Mouse (Mus musculus): ENCODE data around the gene Ttf2.
A peak's percentile ranks its signal among the peaks of the same experiment; 100 is the strongest.

Gene Ttf2

DNA sequence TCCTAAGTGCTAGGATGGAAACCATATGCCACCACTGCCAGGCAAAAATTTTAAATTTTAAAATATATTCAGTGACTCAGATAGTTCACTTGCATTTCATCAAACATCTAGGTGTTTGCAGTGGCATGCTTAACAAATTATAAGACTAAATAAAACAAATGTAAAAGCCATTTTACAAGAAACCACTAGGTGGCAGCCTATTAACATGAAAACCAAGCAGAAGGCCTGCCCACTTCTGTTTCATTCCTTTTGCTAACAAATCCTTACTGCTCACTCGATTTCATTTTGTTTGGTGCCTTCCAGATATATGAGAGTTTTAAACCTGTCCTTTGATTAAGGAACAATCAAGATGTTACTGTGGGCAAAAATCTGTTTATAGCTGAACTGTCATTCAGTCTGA, 4.4 kb upstream of the Ttf2 start:
- DNase-seq = peak; percentile 76

GRCm38 (mm10) chr3:100963849-100964542, 5.5 kb downstream of the Ttf2 start:
- peak; percentile 54 for DNase-seq

DNA sequence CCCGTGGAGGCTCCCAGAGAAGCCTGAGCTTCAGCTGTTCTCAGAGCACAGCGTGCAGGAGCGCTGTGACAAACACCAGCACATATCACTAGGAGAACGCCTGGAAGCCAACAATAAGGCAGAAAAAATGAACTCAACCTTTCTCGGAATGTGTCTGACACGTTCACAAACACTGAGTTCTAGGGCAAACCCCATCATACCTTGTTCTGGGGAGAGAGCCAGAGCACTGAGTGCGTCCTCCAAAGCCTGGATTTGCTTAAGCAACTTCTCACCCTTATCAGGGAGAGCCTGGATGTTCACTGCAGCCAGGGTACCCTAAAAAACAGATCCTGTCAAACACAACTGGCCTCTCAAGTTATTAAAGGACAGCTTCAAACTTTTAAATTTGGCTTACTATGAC, 8.0 kb downstream of the Ttf2 start:
- DNase-seq = no peak

- no peak for DNase-seq
Observed at GRCm38 (mm10) chr3:100961007-100961406, 8.5 kb downstream of the Ttf2 start.

DNA sequence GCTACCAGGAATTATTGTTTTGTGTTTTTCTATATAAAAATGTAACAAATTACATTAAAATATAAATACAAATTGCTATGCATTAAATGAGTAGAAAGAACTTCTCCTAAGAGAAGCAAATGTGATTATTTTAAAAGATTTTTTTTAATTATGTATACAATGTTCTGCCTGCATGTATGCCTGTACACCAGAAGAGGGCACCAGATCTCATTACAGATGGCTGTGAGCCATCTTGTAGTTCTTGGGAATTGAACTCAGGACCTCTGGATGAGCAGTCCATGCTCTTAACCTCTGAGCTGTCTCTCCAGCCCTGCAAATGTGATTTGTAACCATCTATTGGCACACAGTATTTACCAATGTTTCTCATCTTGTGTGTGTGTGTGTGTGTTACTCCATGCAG, 14.8 kb downstream of the Ttf2 start:
- DNase-seq = no peak

DNA sequence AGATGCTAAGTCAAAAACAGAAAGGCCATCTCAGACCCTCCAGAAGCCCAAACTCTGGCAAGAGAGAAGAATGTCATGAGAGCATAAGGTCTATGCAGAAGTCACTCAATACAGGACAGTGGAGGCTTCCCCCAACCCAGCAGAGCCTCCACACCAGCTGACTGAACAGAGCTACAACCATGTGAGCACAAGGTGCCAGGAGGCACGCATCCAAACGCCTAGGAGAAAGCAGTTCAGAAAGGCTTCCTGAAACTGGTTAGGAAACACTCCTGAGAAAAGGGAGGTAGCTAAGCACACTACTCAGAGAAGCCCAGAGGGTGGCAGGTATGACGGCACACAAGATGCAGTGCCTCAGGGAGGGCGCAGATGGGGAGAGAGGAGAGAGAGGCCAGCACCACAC, 17.9 kb downstream of the Ttf2 start:
- no peak for DNase-seq

GRCm38 (mm10) chr3:100947286-100947685, 22.2 kb downstream of the Ttf2 start:
- DNase-seq = no peak

- no peak for DNase-seq
Observed at GRCm38 (mm10) chr3:100940496-100941037, 28.9 kb downstream of the Ttf2 start.

GRCm38 (mm10) chr3:100938211-100938610, 31.3 kb downstream of the Ttf2 start:
- DNase-seq = no peak

- no peak for DNase-seq
Observed at GRCm38 (mm10) chr3:100936201-100936600, 33.3 kb downstream of the Ttf2 start.

DNA sequence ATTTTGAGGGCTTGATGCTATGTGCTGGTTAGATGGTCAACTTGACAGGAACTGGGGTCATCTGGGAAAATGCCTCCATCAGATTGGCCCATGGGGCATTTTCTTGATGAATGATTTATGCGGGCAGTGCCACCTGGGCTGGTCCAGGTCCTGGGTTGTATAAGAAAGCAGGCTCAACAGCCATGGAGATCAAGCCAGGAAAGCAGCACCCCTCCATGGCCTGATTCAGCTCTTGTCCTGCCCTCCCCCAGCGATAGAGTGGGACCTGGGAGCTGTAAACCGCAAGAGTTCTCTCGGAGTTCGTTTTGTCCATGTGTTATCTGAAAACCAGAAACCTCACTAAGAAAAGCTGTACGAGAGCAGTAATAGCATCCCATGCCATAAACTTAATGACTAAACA, 33.9 kb downstream of the Ttf2 start:
- no peak for DNase-seq

DNA sequence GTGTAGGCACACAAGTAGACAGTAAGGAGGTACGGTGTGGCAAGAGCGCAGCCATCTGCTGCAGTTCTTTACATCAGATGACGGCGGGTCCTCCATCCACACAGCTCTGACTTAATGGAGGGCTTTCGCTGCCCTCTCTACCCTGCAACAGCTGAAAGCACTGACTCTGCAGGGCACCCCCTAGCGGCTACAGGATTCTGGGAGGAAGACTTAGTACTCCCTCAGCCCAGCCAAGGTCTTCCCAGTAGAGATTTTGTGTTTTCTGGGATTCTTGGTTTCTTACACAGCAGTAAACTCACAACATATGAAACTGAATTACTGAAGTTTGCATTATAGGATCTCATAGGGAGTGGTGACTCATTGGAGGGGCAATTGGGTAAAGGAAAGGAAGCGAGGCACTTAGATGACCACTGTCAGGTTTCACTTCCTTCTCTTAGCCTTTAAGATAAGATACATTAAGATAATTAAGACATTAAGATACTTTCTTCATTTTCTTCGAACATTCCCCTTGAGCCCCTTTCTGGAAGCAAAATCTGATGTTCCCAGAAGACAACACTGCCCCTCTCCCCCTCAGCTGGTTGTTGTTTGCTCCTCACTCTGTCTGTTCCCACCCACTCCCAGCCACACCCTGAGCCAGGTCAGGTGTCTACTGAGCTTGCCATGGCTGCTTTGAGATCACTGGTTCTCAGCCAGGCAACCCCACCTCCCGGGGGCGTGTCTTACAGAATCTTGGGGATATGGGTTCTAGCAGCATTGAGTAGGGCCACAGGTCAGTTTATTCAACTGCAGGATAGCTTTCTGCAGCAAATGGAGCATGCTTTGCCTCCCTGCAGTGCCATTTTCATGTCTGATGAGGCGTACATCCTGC, 37.2 kb downstream of the Ttf2 start:
- no peak for DNase-seq

DNA sequence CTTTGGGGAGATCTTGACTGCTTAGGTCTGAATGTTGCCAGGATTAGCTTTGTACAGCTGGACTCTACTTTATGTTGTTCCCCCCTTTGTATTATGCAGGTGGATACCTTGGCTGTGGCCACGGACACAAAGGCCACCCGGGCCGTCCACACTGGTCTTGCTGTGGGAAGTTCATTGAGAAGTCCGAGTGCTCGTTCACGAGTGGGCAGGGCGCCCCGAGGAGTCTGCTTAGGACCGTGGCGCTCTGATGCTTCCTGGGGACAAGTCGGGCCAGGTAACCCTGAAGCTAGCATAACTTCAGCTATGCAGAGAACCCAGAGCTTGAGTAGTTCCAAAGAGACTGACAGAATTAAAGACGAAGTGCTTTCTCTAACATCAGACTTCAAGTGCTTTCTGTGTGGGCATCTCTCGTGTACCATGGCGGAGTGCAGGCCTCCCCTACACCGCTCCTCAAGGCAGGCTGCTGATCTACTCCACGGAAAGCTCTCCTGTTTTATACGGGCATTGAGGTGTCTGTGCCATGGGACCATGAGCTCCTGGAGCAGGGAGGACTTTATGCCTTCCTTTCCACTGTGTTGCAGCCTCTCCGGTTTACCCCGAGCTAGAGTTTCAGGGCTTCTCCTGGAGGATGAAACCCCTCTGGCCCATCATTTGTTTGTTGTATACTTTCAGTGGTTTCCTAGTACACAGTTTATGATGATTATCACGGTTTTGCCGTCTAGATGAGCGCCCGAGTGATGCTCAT, 38.0 kb downstream of the Ttf2 start:
- DNase-seq = no peak

DNA sequence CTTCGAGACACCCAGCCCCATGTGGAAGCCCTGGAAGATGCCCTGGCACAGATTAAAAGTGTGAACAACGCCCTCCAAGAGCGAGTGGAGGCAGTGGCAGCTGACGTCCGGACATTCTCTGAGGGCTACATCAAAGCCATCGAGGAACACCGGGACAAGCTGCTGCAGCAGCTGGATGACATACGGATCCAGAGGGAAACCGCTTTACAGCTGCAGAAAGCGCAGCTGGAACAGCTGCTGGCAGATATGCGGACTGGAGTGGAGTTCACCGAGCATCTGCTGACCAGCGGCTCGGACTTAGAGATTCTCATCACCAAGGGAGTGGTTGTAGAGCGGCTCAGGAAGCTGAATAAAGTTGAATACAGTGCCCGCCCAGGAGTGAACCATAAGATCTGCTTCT, 44.3 kb downstream of the Ttf2 start:
- DNase-seq = peak; percentile 30

GRCm38 (mm10) chr3:100924065-100924732, 45.3 kb downstream of the Ttf2 start:
- DNase-seq = no peak

DNA sequence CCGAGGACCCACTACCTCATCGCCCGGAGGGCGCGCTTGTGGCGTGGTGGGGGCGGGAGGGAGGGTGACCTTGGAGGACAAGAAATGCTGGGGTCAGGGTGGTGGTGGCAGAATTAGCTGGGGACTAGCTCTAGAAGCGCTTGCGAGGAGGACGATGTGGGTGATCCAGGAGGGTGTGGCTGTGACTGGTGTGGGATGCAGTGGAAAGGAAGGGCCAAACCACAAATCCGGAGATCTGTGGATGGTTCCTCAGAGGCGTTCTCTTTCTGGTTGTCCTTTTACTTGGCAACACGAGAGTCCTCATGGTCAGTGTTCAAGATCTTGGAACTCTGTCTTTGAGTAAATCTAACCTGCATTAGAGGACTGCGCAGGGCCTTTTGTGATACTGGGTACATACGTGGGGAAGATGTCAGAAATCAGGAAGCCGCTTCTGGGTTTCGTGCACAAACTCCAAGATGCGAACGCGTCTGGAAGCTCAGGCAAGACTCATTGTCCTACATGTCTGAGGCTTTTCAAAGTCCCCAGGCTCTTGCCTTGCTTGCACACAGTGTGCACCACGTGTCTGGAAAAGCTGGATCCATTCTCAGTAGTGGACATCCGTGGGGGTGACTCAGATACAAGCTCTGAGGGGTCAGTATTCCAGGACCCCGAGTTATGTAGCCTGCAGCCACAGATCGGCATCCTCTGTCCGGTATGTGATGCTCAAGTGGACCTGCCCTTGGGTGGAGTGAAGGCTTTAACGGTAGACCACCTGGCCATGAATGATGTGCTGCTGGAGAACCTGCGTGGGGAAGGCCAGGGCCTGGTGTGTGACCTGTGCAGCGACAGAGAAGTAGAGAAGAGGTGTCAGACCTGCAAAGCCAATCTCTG, 46.7 kb downstream of the Ttf2 start:
- DNase-seq = no peak

DNA sequence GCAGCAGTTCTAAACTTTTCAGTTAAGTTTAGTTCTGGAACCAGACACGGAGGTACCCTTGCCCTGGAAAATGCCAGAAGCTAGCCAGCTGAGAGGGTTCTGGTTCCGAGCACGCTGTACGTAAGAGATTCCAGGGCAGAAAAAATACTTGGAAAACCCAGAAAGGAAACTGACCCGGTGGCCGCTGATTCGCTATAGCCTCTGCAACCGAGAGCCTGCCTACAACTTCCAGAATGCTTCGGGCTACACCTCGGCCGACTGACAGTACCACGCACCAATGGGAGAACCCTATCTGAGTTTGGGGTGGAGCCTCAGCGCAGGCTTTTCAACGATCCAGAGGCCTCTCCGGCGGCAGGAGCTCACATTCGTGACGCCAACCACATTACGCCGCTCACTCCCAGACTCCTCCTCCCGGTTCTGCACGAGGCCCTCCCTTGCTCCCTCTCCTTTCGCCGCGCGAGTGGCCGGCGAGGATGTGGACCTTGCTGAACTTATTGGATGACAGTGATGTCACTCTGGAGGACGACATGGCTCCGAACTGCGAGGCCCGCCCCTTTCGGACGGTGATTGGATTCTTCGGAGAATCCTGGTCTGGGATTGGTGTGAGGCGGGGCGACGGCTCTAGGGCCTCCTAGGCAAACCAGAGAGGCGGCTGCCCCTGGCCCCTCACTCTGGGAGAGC, 47.5 kb downstream of the Ttf2 start, which contains the start of gene Trim45:
Trim45 (plus strand) TSS at position 378 of the 681 bp plus-strand sequence.
- DNase-seq = peak; percentile 98

DNA sequence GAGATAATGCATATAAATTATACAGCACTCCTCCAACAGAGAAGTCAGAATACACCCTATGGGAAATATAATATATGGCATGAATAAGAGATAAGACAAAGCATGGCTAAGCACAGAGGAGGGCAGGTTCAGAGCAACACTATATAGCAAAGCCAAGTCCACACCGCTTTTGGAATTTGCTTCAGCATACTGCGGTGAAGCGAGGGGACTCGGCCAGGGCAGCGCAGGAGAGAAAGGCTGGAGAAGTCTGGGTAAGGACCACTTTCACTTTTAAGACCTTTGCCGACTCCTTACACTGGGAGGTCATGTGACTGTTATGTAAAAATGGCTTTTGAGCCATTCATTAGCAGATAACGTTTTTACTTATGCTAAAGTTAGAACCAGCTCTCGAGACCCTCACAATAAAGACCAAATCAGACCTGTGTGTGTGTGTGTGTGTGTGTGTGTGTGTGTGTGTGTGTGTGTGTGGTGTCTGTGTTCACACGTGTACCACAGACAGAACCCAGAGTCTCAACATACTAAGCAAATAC, 48.8 kb downstream of the Ttf2 start:
- no peak for DNase-seq

GRCm38 (mm10) chr3:100916844-100917243, 52.6 kb downstream of the Ttf2 start:
- peak; percentile 80 for DNase-seq

DNA sequence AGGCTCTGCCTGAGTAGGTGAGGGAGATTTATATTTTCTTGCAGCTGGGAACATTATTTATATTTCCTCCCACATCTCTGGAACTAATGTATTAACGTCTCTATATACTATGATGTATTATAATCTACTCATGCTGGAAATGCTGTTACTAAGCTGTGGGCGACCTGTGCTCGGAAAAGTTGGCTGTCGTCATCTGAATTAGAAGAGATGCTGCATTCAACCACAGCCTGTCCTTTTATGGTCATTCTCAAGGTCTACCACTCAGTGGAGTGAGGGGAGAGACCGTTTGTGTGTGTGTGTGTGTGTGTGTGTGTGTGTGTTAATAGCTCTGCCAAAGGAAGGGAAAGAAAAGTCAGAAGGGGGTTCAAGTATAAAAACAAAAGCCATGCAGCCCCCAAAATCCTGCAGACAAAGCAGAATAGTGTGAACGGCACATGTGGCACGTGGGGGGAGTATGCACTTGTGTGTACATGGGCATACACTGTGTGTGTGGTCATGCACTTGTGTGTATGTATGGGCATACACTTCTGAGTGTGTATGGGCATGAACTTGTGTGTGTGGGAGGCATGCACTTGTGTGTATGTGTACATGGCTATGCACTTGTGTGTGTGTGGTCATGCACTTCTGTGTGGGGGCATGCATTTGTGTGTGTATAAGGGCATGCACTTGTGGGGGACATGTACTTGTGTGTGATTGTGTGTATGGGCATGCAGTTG, 57.8 kb downstream of the Ttf2 start:
- no peak for DNase-seq

Measured in embryo, embryonic 11 days (tissue).